In the genomic region with DNA sequence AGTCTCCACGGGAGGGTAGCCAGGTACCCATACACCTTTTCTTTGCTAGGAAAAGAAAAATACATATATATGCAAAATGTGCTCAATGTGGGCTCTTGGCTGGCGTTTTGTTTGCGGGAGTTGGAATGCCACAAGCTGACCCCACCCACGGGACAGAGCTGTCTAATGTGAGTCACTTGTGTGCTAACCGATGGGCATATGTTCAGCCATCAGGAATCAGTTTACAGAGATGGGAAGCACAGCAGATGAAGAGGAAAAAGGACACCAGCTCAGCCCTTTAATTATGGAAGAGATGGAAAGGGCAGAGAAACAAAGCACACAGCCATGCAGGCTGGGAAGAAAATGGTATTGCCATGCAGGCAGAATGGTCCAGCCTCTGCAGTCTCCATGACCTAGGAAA, we compare ENCODE assay signal across 23 mouse cellular contexts. TPM values are rescaled to one million over a fixed set of nuclear protein-coding genes. Genes with fewer than 3 reads are reported as not detected.
DNase-seq lines count a peak whose midpoint lies in the region; ATAC-seq and TF ChIP-seq lines count a peak whose summit lies in the region.
"Had no signal": no experiment of that assay in that cellular context is flagged by ENCODE, and none has a peak within 500 bp of the region (broad histone marks: within the 10 kb centered on the region; RNA-seq: fewer than 3 reads in every experiment).

No protein-coding gene starts in this region.

- no peak overlapping the region for H3K4me3 ChIP-seq in embryonic facial prominence, embryonic 14.5 days (ENCODE audit: low read depth, low read length)
- H3K4me3 ChIP-seq in embryonic facial prominence, embryonic 10.5 days = no peak overlapping the region
- H3K4me3 ChIP-seq in lung, embryonic 14.5 days (ENCODE audit: low read depth, low read length) = no peak overlapping the region
- H3K4me3 ChIP-seq: erythroblast, embryonic 14.5 days; heart, embryonic 15.5 days; myocyte had no signal

- ATAC-seq in embryonic facial prominence, embryonic 14.5 days (ENCODE audit: low read depth) = peak; percentile 30; the same call in 1 of the 2 replicates
- no peak for ATAC-seq in lung, embryonic 14.5 days (ENCODE audit: insufficient read depth)
- ATAC-seq: activated CD4-positive, CD25-positive, alpha-beta regulatory T cell, adult 4 months; inflammation-experienced regulatory T-cells, adult 6 months had no signal

- no peak overlapping the region for H3K27ac ChIP-seq in embryonic facial prominence, embryonic 14.5 days (replicated peaks; ENCODE audit: low read depth, low read length)
- no peak overlapping the region for H3K27ac ChIP-seq in embryonic facial prominence, embryonic 10.5 days (replicated peaks)
- H3K27ac ChIP-seq in lung, embryonic 14.5 days (ENCODE audit: low read depth) = no peak overlapping the region
- H3K27ac ChIP-seq: heart, embryonic 15.5 days had no signal

- DNase-seq in embryonic facial prominence, embryonic 14.5 days (ENCODE audit: low spot score) = peak; percentile 14
- no peak for DNase-seq in embryonic facial prominence, embryonic 10.5 days (ENCODE audit: low spot score)
- peak; percentile 1 for DNase-seq in lung, embryonic 14.5 days
- no peak for DNase-seq in lung, adult 18-20 months
- peak; percentile 51 for DNase-seq in right cerebral cortex, postnatal 25 days
- DNase-seq in right cerebral cortex, adult 18-20 months = no peak
- DNase-seq in cerebellum, adult 8-10 months = no peak
- DNase-seq in urinary bladder, postnatal 10 days (ENCODE audit: low spot score) = no peak
- DNase-seq: adrenal gland, postnatal 25 days; cerebellum, postnatal 10 days; heart, adult 18-20 months; right cerebral cortex, postnatal 14 days; thymus, adult 18-20 months had no signal

- H3K9ac ChIP-seq in embryonic facial prominence, embryonic 14.5 days (ENCODE audit: low read depth, low read length) = no peak overlapping the region
- H3K9ac ChIP-seq in lung, embryonic 14.5 days = no peak overlapping the region
- H3K9ac ChIP-seq: heart, embryonic 15.5 days had no signal

- H3K36me3 ChIP-seq in embryonic facial prominence, embryonic 14.5 days (ENCODE audit: control insufficient read depth, insufficient read depth, low read length) = no peaks in the 10 kb centered on the region
- no peaks in the 10 kb centered on the region for H3K36me3 ChIP-seq in embryonic facial prominence, embryonic 10.5 days (replicated peaks)
- H3K36me3 ChIP-seq in lung, embryonic 14.5 days (ENCODE audit: insufficient read depth) = no peaks in the 10 kb centered on the region
- H3K36me3 ChIP-seq: heart, embryonic 15.5 days had no signal

- WGBS in embryonic facial prominence, embryonic 14.5 days = 51% methylated on average over 5 of the region's 5 CpGs
- WGBS in embryonic facial prominence, embryonic 10.5 days = 75% methylated on average over 5 of the region's 5 CpGs
- 47% methylated on average over 5 of the region's 5 CpGs for WGBS in lung, embryonic 14.5 days

- no peaks in the 10 kb centered on the region for H3K27me3 ChIP-seq in embryonic facial prominence, embryonic 14.5 days (replicated peaks; ENCODE audit: control insufficient read depth, insufficient read depth, low read length)
- no peaks in the 10 kb centered on the region for H3K27me3 ChIP-seq in embryonic facial prominence, embryonic 10.5 days (replicated peaks; ENCODE audit: low read depth, poor library complexity, severe bottlenecking)
- no peaks in the 10 kb centered on the region for H3K27me3 ChIP-seq in lung, embryonic 14.5 days (ENCODE audit: insufficient read depth, low read length)
- H3K27me3 ChIP-seq: CH12.LX; heart, embryonic 15.5 days had no signal

- TF ChIP-seq CTCF in lung, embryonic 14.5 days (IDR thresholded peaks at IDR 0.05; ENCODE audit: low read depth) = no peak

- peaks cover 4% of the 10 kb centered on the region; the same call in 1 of the 2 replicates for H3K4me1 ChIP-seq in embryonic facial prominence, embryonic 14.5 days (ENCODE audit: control insufficient read depth, insufficient read depth, low read length)
- H3K4me1 ChIP-seq in embryonic facial prominence, embryonic 10.5 days = no peaks in the 10 kb centered on the region
- peaks cover 9% of the 10 kb centered on the region for H3K4me1 ChIP-seq in lung, embryonic 14.5 days (ENCODE audit: insufficient read depth)
- H3K4me1 ChIP-seq: heart, embryonic 15.5 days had no signal

- H3K9me3 ChIP-seq in embryonic facial prominence, embryonic 14.5 days (ENCODE audit: control insufficient read depth, low read length) = peaks cover 9% of the 10 kb centered on the region; the same call in 1 of the 2 replicates
- peaks cover 9% of the 10 kb centered on the region for H3K9me3 ChIP-seq in embryonic facial prominence, embryonic 10.5 days
- no peaks in the 10 kb centered on the region; the same call in 1 of the 2 replicates for H3K9me3 ChIP-seq in lung, embryonic 14.5 days (ENCODE audit: low read depth, low read length)
- H3K9me3 ChIP-seq: heart, embryonic 15.5 days had no signal

- no peak overlapping the region for H3K4me2 ChIP-seq in embryonic facial prominence, embryonic 14.5 days (ENCODE audit: low read depth, low read length)
- H3K4me2 ChIP-seq in lung, embryonic 14.5 days = no peak overlapping the region
- H3K4me2 ChIP-seq: heart, embryonic 15.5 days had no signal

RNA-seq across cellular contexts. Expression of gene Gm10577, which starts 6.1 kb away (rescaled TPM):
- not detected in 2 replicates for polyA plus RNA-seq in embryonic facial prominence, embryonic 14.5 days (2014; fragmentation: Nextera tagmentation; extraction: Ambion mirVana)
- not detected in 2 replicates for polyA plus RNA-seq in embryonic facial prominence, embryonic 10.5 days (2016; fragmentation: Nextera tagmentation; extraction: Ambion mirVana)
- polyA plus RNA-seq in lung, embryonic 14.5 days (2014; fragmentation: Nextera tagmentation; extraction: Ambion mirVana) = not detected in 2 replicates
- polyA plus RNA-seq: activated CD4-positive, CD25-positive, alpha-beta regulatory T cell, adult 4 months; erythroblast, embryonic 14.5 days; heart, embryonic 15.5 days; hindbrain, embryonic 11.5 days; inflammation-experienced regulatory T-cells, adult 6 months; kidney, embryonic 14.5 days; limb, embryonic 14.5 days; liver, embryonic 16.5 days; myocyte had no signal

RNA-seq across cellular contexts. Expression of gene Raver2, which starts 42.2 kb away (rescaled TPM):
- 9.9 and 12.8 TPM in 2 replicates for polyA plus RNA-seq in embryonic facial prominence, embryonic 14.5 days (2014; fragmentation: Nextera tagmentation; extraction: Ambion mirVana)
- polyA plus RNA-seq in embryonic facial prominence, embryonic 10.5 days (2016; fragmentation: Nextera tagmentation; extraction: Ambion mirVana) = 10.5 and 12.0 TPM in 2 replicates
- 11.3 and 12.5 TPM in 2 replicates for polyA plus RNA-seq in lung, embryonic 14.5 days (2014; fragmentation: Nextera tagmentation; extraction: Ambion mirVana)
- polyA plus RNA-seq: erythroblast, embryonic 14.5 days had no signal

Comparison
In these comparisons a context has a peak if more than half of its experiments do, and no peak if none do; other contexts are left out.
1. DNase-seq: peak in embryonic facial prominence, embryonic 14.5 days (single experiment), lung, embryonic 14.5 days (single experiment) and right cerebral cortex, postnatal 25 days (single experiment); none in embryonic facial prominence, embryonic 10.5 days (single experiment), lung, adult 18-20 months (0 of 2), right cerebral cortex, adult 18-20 months (single experiment), cerebellum, adult 8-10 months (single experiment) and urinary bladder, postnatal 10 days (single experiment).